Mouse (Mus musculus): ENCODE results near the gene Slamf8.

DNA sequence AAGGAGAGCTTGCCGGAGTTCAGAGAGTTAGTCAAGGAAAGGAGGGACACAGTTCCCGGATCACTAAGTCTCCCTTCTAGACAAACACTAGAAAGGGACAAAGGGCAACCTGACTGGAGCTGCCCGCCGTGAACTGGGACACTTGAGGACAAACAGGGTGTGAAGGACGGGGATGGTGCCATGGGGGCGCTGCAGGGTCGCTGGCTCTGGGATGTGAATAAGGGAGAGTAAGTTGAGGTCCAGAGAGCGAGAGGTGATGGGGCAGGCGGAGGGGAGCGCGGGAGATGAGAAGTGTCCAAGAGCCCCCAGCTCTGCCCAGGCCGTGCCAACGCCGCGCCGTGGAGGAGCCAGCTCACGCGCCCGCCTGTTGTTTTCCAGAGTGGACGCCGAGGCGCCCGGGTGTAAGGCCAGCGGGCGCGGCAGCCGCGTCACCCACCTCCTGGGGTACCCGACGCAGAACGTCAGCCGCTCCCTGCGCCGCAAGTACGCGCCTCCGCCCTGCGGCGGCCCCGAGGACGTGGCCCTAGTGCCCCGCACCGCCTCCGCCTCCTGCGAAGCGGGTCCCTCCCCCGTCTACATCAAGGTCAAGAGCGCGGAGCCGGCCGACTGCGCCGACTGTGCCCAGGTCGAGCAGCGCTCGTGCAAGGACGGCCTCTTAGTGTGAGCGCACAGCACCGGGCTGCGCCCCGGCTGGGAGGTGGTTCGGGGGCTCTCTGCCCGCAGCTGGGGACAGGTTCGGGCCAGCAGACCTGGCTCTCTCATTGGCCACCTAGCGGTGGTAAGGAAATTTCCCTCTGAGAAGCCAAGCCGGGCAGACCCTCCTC lies 27.5 kb downstream of the Slamf8 start:
- TF ChIP-seq POLR2A (IDR thresholded peaks at IDR 0.05; ENCODE audit: insufficient read depth, low read depth, low read length) (peak; percentile 38; the same call in 1 of the 2 replicates), CTCF (IDR thresholded peaks at IDR 0.05; ENCODE audit: insufficient read depth, low read depth, low read length) (no peak)
